Mouse (Mus musculus): ENCODE results near the gene Saa3. TPM values are rescaled to one million over a fixed set of nuclear protein-coding genes. Genes with fewer than 3 reads are reported as not detected.

The Saa3 gene
- total RNA-seq, 2 experiments from 2014 or later: not detected

DNA sequence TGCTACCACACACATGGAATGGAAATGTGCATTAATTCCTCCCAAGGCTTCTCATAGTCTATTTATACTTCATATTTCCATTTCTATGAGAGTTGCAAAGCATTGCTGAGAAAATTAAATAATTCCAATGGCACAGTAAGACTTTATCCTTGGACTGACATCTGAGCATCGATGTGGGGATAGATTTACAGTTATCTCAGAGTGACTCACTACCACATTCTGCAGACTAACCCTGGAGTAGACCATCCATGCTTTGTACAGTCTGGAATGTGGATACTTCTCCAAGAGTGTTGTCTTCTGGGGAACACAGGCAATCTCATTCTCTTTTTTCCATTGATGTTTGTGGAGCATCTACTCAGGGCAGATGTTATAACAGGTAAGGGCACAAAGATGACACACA is 12.1 kb upstream of the Saa3 start:
- Histone ChIP-seq H3K4me3 (no peak overlapping the region), H3K27ac (no peak overlapping the region)
- intact Hi-C loops (cut with DNase I): loop anchor here (5.0 kb wide), 1 partner anchor 35 kb away; no protein-coding TSS in a partner anchor
- no peak for DNase-seq
- TF ChIP-seq CTCF (IDR thresholded peaks at IDR 0.05): no peak

DNA sequence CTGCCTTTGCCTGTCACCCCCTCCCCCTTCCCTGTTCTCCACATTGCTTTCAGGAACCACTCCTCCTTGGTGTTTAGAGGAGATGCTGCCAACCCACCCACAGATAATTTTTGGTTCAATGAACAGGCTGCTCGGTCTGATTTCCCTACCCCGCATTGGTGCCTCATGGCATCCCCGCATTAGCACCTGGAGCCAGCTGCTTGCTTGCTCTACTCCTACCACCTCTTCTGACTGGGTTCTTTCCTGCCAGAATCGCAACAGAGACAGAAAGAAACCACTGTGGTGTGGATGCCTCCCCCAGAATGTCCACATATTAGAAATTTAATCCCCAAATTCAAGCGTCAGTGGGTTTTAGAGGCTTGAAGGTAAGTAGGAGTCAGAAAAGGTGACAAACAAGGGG is 8.9 kb upstream of the Saa3 start:
- no peak overlapping the region for H3K4me3 ChIP-seq
- no peak for DNase-seq
- no peak for TF ChIP-seq CTCF (IDR thresholded peaks at IDR 0.05)
- no peak overlapping the region for H3K27ac ChIP-seq
- intact Hi-C loops (cut with DNase I): no loop called here

DNA sequence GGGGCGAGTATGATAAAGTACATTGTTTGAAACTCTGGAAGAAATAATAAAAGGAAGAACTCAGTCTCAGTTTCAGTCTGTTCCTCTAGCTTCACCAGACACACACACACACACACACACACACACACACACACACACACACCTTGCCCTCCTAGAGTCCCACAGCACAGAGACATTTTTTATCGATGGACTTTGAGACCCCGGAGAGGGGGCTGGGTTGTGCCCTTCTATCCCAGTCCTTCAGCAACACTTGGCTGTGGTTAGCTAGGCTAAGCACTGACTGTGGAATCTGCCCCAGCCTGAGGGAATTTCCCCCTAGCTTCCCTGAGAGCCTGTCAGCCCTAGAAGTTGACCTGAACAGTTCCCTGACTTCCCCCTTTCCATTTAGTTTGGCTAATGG is 8.3 kb upstream of the Saa3 start:
- intact Hi-C loops (cut with DNase I): no loop called here
- TF ChIP-seq CTCF (IDR thresholded peaks at IDR 0.05): no peak
- H3K4me3 ChIP-seq: no peak overlapping the region
- no peak for DNase-seq
- no peak overlapping the region for H3K27ac ChIP-seq

DNA sequence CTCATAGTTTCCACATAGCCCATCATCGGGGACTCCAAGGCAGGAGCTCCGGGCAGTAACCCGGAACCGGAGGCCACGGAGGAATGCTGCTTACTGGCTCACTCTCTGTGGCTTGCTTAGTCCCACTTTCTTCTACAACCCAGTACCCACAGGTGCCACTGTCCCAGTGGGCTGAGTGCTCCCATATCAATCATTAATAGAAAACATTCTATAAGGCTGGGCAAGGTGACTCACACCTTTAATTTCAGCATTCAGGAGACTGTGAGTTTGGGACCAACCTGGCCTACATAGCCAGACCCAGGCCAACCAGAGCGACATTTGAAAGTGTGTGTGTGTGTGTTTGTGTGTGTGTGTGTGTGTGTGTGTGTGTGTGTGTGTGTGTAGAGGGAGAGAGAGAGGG is 7.9 kb upstream of the Saa3 start:
- no peak overlapping the region for H3K27ac ChIP-seq
- H3K4me3 ChIP-seq: no peak overlapping the region
- DNase-seq: no peak
- intact Hi-C loops (cut with DNase I): no loop called here
- TF ChIP-seq CTCF (IDR thresholded peaks at IDR 0.05): no peak

DNA sequence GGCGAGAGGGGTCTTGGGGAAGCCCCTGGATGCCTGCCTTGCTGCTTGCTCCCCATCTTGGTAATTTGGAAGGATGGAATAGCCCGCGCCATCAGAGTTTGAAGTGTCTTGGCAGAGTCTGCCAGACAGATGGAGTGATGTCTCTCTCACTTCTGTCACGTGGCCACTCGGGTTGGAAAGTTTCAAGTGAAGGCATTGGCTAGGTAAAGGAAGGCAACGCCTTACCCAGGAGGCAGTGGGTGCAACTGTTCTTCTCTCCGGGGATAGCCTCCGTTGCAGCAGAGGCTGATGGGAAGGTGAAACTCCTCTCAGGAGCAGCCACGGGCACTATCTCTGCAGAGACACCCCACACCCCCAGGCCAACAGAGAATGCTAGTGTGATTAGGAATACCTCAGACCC is 5.0 kb upstream of the Saa3 start:
- no peak overlapping the region for H3K4me3 ChIP-seq
- no peak for TF ChIP-seq CTCF (IDR thresholded peaks at IDR 0.05)
- intact Hi-C loops (cut with DNase I): loop anchor here (2.0 kb wide), 1 partner anchor 24 kb away; no protein-coding TSS in a partner anchor
- DNase-seq: no peak
- H3K27ac ChIP-seq: peak overlapping the region; percentile 69

DNA sequence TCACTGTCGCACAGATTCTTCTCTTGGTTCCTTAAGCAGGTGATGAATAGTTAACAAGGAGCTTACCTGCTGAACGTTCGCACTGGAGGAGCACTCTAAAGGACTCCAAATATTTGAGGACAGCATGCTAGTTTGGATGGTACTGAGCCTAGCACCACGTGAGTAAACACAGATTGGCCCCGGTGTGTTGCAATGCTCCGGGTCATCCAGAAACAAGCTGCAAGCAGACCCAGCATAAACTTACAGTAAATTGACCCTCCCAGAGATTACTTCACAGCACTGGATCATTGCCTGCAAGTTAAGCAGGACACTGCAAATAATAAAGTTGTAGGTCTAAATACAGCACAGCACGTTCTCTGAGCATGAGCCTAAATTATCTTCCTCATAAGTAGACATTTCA is 4.0 kb upstream of the Saa3 start:
- intact Hi-C loops (cut with DNase I): no loop called here
- Histone ChIP-seq H3K4me3 (no peak overlapping the region), H3K27ac (peak overlapping the region; percentile 69; the same call in 1 of the 2 replicates)
- DNase-seq: peak; percentile 75
- TF ChIP-seq CTCF (IDR thresholded peaks at IDR 0.05): no peak

DNA sequence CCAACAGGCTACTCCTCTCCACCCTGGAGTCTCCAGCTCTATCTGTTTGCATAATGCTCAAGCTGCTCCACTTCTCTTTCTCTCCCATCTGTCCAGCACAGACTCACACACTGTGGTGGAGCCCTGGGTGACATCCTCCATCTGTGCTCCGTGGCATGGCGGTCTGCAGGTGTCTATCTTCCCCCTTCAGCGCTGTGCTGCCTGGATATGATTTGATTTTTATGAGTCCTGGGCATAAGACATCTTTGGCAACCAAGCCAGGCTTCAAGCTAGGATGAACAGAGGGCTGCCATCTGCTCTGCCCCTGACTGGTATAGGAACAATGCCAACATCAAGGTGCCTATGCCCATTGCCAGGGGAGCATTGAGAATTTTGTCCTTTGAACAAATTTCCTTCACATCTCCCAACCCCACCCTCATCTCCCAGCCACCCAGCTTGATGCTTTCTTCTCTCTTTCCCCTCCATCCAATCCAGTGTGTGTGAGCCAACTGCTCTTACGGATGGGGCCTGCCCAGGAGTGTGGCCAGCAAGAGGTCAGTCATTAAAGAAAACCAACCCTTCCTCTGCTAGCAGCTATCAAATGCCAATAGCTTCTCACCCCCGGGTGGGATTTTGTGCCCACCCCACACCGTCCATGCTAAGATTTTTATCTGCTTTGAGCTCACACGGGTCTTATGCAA is 3.2 kb upstream of the Saa3 start:
- intact Hi-C loops (cut with DNase I): no loop called here
- H3K27ac ChIP-seq: no peak overlapping the region
- DNase-seq: no peak
- H3K4me3 ChIP-seq: no peak overlapping the region
- no peak for TF ChIP-seq CTCF (IDR thresholded peaks at IDR 0.05)

DNA sequence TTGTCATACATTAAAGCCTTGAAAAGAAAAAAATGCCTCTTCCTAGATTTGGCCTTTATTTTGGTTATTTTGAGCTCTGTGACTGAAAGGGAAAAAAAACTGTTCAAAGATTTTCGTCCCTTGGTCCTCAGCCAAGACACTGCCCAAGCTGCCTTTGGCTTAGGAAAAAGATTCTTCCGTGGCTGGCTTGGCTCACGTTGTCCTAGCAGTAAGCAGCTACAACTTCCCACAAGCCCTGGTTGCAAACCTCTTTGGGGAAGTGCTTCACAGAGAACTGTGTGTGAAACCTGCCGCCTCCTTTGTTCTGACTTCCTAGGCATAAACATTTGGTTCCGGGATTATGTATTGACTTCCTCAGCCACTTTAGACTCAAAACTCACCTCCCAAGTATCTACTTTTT is 1.4 kb upstream of the Saa3 start:
- H3K27ac ChIP-seq: peak overlapping the region; percentile 20; the same call in 1 of the 2 replicates
- no peak overlapping the region for H3K4me3 ChIP-seq
- intact Hi-C loops (cut with DNase I): no loop called here
- DNase-seq: peak; percentile 32
- TF ChIP-seq CTCF (IDR thresholded peaks at IDR 0.05): no peak

DNA sequence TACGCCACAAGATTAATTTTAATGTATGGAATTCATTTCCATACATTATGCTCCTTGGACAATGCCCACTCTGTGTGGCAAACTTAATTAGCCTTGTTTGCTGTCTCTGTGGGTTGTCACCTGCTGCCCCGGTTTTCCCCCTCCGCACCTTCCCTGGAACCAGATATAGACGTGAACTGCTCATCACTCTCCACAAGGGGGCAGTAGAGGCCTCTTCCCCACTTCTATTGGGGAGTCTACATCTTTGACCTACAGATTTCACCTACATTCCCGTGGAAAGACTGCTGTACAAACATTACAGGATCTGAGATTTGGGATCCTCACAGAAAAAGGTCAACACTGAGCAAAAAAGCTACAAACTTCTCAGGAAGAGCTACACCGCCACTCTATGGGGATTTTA is 982 bp downstream of the Saa3 start:
- H3K27ac ChIP-seq: no peak overlapping the region
- intact Hi-C loops (cut with DNase I): no loop called here
- TF ChIP-seq CTCF (IDR thresholded peaks at IDR 0.05): peak; percentile 97
- no peak overlapping the region for H3K4me3 ChIP-seq
- DNase-seq: peak; percentile 64

DNA sequence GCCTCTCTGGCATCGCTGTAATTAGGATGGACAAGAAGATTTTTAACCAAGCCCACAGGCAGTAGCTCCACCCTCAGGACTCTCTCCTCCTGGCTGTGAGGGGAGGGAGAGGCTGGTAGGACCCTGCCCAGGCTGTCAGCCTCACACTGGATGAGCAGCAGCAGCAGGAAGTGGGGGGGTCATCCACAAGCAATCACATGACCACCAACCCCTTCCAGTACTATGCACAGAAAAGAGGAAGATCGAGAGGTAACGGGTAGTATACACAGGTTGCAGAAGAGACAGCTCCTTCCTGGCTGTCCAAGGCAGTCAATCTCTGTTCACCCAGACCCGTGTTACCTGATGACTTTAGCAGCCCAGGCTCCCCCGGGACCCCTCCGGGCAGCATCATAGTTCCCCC is 3.2 kb downstream of the Saa3 start:
- H3K4me3 ChIP-seq: no peak overlapping the region
- no peak for TF ChIP-seq CTCF (IDR thresholded peaks at IDR 0.05)
- DNase-seq: no peak
- intact Hi-C loops (cut with DNase I): no loop called here
- no peak overlapping the region for H3K27ac ChIP-seq

DNA sequence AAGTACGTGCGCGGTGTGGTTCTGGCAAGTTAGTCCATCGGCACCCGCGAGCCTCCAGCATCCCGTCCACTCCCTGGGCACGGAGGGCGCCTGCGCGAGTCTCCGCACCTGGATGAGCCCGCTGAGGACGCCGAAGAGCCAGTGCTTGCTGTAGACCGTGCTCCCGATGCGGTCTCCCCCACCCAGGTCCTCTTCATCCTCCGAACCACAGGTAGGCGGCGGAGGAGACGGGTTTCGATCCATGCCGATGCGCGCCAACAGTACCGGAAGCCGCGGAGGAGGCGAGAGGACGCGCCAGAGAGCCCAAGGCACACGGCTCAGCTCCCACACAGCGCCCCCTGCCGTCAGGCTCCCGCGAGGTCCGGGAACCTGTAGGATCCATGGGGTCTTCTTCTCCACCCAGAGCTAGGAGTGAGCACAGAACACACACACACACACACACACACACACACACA is 5.1 kb downstream of the Saa3 start, which contains the start of gene Saal1:
Gene Saal1 (minus strand): TSS at position 291 of the 455 bp plus-strand sequence.
- DNase-seq: peak; percentile 90
- intact Hi-C loops (cut with DNase I): no loop called here
- Histone ChIP-seq H3K27ac (peak within 1 kb of the TSS; percentile 90), H3K4me3 (peak within 1 kb of the TSS; percentile 97)
- peak; percentile 79 for TF ChIP-seq CTCF (IDR thresholded peaks at IDR 0.05)

DNA sequence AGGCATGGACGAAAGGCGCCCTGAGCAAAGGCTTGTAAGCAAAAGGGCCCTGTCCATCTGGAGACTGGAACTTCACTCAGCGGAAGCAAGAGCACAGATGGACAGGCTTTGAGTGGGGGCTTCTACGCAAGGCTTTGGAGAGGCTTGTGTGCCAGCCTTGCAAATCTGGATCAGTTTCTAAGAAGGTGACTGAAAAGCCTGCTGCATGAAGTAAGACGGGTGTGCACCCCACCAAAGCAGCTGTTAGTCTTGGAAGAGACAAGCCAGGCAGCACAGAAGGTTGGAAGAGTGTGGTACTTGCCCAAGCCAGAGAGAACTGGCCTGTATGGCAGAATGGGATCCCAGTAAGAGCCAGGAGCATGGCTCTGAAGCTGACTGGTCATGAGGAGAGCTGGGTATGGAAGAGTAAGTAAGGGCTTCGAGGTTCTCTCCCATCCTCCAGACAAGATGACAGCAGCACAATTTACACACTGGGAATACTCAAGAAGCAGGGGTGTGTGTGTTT is 14.9 kb downstream of the Saa3 start:
- no peak for TF ChIP-seq CTCF (IDR thresholded peaks at IDR 0.05)
- Histone ChIP-seq H3K27ac (no peak overlapping the region), H3K4me3 (no peak overlapping the region)
- no peak for DNase-seq
- intact Hi-C loops (cut with DNase I): no loop called here

DNA sequence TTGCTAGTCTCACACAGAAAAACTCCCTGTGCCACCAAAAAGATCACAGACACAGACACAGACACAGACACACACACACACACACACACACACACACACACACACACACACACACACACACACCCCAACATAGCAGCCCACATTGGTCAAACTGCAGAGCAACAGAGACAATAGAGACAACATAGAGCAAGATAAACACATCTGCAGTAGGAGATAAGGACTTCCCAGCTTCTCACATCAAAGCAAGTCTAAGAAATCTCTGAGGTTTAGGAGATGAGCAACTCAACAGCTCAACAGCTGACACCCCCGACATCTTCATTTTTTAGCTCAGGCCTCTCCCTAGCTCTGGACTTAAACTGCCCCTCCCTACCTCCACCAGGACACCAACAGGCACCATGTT is 18.7 kb downstream of the Saa3 start:
- DNase-seq: no peak
- intact Hi-C loops (cut with DNase I): no loop called here
- H3K27ac ChIP-seq: no peak overlapping the region
- no peak overlapping the region for H3K4me3 ChIP-seq
- TF ChIP-seq CTCF (IDR thresholded peaks at IDR 0.05): no peak

DNA sequence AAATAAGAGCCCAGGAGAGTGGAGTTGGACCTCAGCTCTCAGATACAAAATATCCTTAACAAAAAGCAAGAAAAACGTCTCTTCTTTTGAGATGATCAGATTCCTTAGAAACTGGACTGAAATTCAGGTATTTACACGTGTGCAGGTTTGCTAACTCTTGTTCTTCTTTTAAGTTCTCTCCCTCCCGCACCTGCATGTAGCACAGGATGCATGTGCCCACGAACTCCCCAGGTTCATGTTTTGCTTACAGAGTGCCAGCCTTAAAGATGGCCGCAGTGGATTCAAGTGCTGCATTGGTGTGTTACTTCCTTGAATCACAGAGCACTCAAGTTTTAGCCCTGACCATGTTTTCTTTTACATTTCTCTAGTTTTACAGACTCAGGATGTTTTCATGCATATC is 28.7 kb downstream of the Saa3 start:
- no peak for TF ChIP-seq CTCF (IDR thresholded peaks at IDR 0.05)
- Histone ChIP-seq H3K4me3 (no peak overlapping the region), H3K27ac (no peak overlapping the region)
- DNase-seq: no peak
- intact Hi-C loops (cut with DNase I): no loop called here
